Mouse (Mus musculus) brown adipose tissue, adult 24 weeks (tissue): ENCODE data around the gene Stpg4. TPM values are rescaled to one million over a fixed set of nuclear protein-coding genes. Genes with fewer than 3 reads are reported as not detected.

ENCODE experiments used
- H3K27ac ChIP-seq: fragments of 200-500 bp; replicated peaks from 2 replicates; pipeline ENCODE4 v1.5.1; 2012; ENCODE audit warnings: low read depth, mild to moderate bottlenecking, low read length
- H3K4me1 ChIP-seq: fragments of 200-500 bp; 2 replicates; pipeline ENCODE4 v1.6.1; 2012; ENCODE audit warnings: low read length, mixed read lengths; ENCODE audit not compliant: control insufficient read depth, insufficient read depth, insufficient read length
- H3K4me3 ChIP-seq: fragments of 200-500 bp; 2 replicates; pipeline ENCODE4 v1.5.1; 2012; ENCODE audit warnings: low read depth, mild to moderate bottlenecking, low read length, moderate library complexity; ENCODE audit not compliant: insufficient read depth
- polyA plus RNA-seq: library from polyadenylated mRNA; stranded (reverse); fragments of >200 nt; gene quantifications from 2 replicates; pipeline ENCODE4 v1.2.4, GENCODE M21; 2012; ENCODE audit not compliant: missing spikeins, insufficient read depth, insufficient read length

Stpg4 gene
- polyA plus RNA-seq, 1 experiment: not detected

DNA sequence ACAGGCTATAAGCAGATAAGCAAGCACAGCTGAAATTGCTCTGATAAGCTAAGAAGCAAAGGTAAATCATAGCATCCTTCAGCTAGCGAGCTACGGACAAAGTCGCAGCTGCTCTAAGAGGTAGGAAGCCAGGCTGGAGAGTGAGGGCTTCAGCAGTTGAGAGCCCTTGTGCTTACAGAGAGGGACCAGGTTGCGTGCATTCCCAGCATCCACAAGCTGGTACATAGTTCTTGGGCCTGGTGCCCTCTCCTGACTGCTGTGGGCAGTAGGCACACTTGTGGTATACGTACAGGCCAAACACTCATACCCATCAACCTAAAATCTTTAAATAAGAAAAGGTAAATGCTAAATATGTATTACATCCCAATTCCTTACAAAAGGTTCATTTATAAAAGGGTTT lies 5.2 kb upstream of the Stpg4 start:
- Histone ChIP-seq H3K4me1 (no peaks in the 10 kb centered on the region), H3K27ac (no peak overlapping the region)

DNA sequence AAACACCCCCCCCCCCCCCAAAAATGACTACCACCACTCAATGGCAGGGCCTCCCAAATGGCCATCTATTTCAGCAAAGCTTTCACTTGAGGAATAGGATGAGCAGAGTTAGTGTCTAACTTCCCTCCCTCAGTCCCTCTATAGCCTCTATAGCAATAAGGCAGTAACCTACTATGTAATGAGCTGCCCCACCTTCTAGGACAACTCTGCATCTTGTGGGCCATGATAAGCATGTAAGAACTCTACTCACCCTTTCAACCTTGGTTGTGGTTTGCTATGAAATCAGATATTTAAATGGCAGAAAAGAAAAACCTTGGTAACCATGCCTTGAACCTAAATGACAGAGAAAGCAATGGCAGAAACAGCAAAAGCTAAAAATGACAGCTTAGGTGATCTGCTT lies 4.8 kb upstream of the Stpg4 start:
- Histone ChIP-seq H3K4me1 (no peaks in the 10 kb centered on the region), H3K4me3 (no peak overlapping the region), H3K27ac (no peak overlapping the region)

More for the DNA sequence above, 5.2 kb upstream of the Stpg4 start:
- no peak overlapping the region for H3K4me3 ChIP-seq

DNA sequence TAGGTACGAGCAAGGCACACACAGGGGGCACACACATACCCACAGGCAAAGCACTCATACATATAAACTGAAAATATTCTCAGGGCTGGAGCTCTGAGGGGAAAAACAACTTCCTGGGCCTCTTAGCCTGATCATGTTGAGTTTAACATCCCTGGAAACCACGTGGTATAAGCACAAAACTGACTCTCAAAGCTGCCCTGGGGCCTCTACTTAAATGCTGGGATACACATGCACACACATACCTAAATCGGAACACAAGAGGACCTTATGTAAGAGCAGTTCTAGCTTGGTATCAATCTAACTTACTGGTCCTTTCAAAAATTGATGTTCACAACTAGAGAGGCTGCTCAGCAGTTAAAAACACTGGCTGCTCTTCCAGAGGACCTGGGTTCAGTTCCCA lies 1.9 kb upstream of the Stpg4 start:
- Histone ChIP-seq H3K4me3 (no peak overlapping the region), H3K27ac (no peak overlapping the region), H3K4me1 (no peaks in the 10 kb centered on the region)

DNA sequence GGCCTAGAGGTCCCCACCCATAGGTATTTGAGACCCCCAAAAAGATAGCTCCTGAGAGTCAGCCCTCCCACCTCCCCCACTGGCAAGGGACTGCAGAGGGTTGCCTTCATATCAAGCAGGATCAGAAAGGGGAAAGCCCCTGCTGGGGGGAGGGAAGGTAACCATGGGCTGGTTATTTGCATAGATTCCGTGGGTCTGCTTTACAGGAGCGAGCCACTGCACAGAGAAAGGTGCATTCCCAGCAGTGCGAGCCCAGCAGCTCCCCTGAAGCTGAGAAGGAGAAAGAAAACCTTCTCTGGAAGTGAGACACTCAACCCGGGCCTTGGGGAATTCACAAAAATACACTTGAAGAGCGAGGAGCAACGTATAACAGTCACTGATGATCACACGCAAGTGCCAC lies 9.5 kb downstream of the Stpg4 start:
- no peak overlapping the region for H3K27ac ChIP-seq
- H3K4me3 ChIP-seq: no peak overlapping the region
- no peaks in the 10 kb centered on the region for H3K4me1 ChIP-seq

DNA sequence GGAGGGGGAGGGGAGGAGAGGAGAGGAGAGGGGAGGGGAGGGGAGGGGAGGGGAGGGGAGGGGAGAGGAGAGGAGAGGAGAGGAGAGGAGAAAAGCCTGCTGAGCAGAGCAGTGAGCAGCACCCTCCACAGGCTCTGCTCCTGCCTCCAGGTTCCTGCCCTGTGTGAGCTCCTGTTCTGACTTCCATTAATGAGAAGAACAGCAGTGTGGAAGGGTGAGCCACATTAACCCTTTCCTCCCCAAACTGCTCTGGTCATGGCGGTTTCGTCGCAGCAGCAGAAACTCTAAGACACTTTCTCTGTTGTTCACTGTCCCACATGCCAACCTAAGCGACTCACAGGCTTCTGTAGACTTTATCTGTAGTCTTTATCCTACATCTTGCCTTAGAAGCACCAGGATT lies 20.9 kb downstream of the Stpg4 start:
- H3K27ac ChIP-seq: no peak overlapping the region
- H3K4me3 ChIP-seq: no peak overlapping the region
- H3K4me1 ChIP-seq: no peaks in the 10 kb centered on the region

DNA sequence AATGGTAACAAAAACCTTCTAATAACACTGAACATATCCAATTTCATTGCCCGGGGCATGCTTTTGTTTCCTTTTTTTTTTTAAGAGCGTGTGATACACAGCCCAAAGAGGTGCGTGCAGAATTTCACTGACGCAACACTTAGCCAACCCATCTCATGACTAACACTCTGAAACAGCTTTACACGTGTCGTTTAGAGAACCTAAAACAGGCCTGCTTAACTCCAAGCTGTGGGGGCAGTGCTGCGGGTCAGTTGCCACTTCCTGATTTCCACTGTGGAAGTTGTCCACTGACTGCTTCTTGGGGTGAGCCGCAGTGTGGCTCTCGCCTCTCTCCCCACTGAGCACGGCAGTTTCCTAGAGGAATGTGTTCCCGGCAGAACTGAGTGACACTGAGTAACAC lies 22.0 kb downstream of the Stpg4 start:
- Histone ChIP-seq H3K4me1 (no peaks in the 10 kb centered on the region), H3K4me3 (no peak overlapping the region), H3K27ac (no peak overlapping the region; the same call in 1 of the 2 replicates)

DNA sequence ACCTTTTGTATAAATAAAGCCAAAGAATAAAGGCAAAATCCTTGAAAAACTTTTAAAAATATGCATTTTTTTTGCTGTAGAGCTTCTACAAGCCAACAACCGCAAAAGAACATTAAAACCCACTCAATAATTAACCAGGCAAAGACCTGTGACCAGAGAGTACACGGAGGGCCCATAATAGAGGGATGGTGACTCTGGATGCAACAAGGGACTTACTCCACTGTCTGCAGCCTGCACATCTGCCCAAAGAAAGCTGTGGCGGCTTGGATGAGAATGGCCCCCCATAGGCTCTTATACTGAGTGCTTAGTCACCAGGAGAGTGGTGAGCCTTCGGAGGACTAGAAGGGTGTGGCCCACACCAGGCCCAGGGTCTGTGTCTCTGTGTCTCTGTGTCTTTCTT lies 24.1 kb downstream of the Stpg4 start:
- no peak overlapping the region for H3K4me3 ChIP-seq
- no peak overlapping the region for H3K27ac ChIP-seq
- no peaks in the 10 kb centered on the region for H3K4me1 ChIP-seq

DNA sequence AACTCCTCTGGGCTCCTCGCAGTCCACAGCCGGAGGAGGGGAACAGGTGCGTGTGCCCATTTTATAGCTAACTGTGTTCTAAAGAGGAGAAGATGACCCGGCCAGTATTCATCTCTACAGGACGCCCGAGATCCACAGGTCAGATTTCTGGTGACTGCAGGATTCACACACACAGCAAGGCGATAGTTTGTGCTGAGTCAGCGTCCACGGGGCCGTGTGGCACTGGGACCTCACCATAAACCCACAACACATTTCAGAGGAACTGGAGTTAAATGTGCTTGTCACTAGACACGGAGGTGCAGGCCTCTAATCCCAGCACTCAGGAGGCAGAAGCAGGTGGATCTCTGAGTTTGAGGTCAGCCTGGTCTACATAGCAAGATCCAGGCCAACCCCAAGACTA lies 25.1 kb downstream of the Stpg4 start:
- Histone ChIP-seq H3K4me1 (no peaks in the 10 kb centered on the region), H3K4me3 (no peak overlapping the region), H3K27ac (no peak overlapping the region)

DNA sequence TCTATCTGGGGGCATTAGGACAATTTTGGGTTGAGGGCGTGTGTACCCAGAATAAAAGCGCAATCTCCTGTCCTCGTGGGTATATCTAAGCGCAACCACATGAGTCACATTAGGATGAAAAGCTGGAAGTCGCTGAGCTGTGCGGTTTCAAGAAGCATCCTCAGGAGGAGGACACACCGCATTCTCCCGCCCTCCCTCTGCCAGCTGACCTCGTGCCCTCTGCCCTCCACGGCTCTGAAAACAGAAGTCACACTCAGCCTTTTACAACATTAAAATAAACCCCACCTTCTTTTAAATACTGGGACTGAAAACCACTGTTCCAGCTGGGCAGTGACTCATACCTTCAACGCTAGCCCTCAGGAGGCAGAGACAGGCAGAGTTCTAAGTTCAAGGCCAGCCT lies 30.5 kb downstream of the Stpg4 start:
- 0 out of 2 replicates have a peak, but pooled peaks cover 5% of the 10 kb centered on the region for H3K4me1 ChIP-seq
- H3K4me3 ChIP-seq: no peak overlapping the region
- H3K27ac ChIP-seq: 0 out of 2 replicates have a peak overlapping the region, but pooled peaks have one; percentile 0

DNA sequence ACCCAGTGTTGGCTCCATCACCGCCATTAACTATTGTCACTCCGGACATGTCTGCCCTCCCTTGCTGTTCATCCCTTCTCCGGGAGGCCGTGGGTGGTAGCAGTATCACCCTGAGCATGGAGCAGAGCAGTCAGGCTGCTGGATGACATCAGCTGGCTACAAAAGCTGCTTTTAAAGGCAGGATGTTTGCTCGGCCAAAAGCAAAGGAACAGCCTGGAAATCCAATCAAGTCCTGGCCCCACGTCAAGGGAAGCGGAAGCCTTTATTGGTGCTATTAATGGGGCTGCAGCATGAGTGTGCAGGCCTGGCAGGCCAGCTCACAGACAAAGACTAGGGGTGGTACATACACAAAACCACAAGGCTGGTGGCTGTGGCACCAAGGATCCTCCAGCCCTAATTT lies 36.3 kb downstream of the Stpg4 start:
- H3K4me1 ChIP-seq: peaks cover 11% of the 10 kb centered on the region
- H3K4me3 ChIP-seq: no peak overlapping the region
- peak overlapping the region; percentile 81 for H3K27ac ChIP-seq

DNA sequence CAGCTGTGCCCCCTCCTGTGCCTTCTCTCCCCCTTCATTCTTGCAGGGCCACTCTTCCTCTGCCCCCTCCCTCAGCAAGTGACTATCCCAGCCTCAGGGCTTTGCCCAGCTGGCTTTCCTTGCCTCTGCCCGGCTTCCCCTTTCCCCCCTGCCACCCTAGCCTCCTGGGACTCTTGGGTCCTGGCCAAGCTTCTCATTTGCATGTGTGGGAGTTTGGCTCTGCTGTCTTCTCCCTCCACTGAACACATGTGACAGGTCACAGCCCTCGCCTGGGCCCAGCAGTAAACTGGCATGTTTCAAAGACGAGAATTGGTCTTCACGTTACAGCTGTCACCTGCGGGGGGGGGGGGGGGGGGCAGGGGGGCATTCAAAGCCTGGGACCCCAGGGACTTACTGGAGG lies 40.5 kb downstream of the Stpg4 start:
- no peak overlapping the region for H3K27ac ChIP-seq
- no peak overlapping the region for H3K4me3 ChIP-seq
- H3K4me1 ChIP-seq: peaks cover 12% of the 10 kb centered on the region

DNA sequence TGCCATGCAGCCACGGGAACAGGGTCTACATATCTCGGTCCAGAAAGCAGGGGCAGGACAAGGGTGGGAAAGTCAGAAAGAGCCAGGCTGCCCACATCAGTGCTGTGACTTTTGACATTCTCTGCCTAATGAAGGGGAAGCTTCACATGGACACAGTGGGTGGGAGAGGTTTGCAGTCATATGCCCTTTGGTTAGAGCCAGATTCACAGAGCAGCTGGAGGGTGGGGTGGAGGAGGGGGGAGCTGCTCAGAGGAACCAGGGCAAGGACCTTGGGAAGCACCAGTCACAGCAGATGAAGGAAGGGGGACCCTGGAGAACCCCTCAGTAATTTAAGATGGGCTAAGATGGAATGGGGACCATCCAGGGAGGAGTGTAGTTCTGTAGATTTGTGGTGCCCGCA lies 41.7 kb downstream of the Stpg4 start:
- peaks cover 12% of the 10 kb centered on the region for H3K4me1 ChIP-seq
- H3K27ac ChIP-seq: 0 out of 2 replicates have a peak overlapping the region, but pooled peaks have one; percentile 15
- no peak overlapping the region for H3K4me3 ChIP-seq

DNA sequence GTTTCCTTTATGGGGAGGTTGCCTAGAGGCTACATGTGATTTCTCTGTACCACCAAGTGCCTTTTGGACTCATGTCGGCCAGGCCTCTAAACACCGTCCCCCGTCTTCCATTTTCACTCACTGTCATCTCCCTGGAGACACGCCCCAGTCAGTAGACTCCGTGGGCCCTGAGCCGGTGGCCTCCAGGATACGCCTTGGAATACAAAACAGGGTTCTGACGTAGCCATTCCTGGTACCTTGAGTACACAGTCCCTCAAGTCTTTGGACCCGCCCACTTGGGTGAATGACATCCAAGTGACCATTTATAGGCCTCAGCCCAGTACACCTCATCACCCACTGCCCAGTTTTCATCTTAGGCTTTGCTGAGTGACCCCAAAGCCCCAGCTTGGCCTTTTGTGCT lies 46.9 kb downstream of the Stpg4 start:
- Histone ChIP-seq H3K4me1 (peaks cover 23% of the 10 kb centered on the region), H3K27ac (no peak overlapping the region), H3K4me3 (no peak overlapping the region)

DNA sequence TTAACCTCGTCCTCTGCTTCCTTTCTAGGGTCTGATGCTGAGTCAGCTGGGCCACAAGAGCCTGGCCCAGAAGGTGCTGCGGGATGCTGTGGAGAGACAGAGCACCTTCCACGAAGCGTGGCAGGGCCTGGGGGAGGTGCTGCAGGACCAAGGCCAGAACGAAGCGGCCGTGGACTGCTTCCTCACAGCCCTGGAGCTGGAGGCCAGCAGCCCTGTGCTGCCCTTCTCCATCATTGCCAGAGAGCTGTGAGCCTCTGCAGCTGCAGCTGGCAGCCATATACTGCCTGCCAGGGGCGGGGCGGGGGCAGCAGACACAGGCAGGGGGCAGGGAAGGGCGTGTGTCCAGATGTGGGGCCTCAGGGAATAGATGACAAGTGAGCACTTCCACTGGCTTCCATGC lies 47.7 kb downstream of the Stpg4 start:
- H3K4me3 ChIP-seq: no peak overlapping the region
- peak overlapping the region; percentile 11; the same call in 1 of the 2 replicates for H3K27ac ChIP-seq
- peaks cover 21% of the 10 kb centered on the region for H3K4me1 ChIP-seq

DNA sequence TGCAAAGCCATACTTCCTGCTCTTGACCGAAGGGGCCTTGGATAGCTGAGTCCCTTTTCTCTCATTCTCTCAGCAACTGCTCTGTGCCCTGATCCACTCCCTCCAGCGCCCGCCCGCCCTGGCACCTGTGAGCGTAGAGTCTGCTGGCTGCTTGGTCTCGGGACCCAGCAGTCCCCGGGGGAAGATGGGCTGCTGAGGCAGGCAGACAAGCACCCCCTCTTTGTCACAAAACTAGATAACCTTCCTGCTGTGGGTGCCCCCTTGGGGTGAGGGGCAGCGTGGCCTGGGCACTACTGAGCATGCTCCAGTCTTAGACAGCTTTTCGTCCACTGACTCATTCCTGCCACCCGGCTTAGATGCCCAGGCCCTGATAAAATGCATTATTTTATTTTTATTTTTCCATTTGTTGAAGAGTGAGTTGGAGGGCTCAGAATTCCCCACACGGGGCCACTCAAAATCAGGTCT lies 48.3 kb downstream of the Stpg4 start:
- H3K4me1 ChIP-seq: peaks cover 21% of the 10 kb centered on the region
- H3K27ac ChIP-seq: peak overlapping the region; percentile 72
- no peak overlapping the region for H3K4me3 ChIP-seq

DNA sequence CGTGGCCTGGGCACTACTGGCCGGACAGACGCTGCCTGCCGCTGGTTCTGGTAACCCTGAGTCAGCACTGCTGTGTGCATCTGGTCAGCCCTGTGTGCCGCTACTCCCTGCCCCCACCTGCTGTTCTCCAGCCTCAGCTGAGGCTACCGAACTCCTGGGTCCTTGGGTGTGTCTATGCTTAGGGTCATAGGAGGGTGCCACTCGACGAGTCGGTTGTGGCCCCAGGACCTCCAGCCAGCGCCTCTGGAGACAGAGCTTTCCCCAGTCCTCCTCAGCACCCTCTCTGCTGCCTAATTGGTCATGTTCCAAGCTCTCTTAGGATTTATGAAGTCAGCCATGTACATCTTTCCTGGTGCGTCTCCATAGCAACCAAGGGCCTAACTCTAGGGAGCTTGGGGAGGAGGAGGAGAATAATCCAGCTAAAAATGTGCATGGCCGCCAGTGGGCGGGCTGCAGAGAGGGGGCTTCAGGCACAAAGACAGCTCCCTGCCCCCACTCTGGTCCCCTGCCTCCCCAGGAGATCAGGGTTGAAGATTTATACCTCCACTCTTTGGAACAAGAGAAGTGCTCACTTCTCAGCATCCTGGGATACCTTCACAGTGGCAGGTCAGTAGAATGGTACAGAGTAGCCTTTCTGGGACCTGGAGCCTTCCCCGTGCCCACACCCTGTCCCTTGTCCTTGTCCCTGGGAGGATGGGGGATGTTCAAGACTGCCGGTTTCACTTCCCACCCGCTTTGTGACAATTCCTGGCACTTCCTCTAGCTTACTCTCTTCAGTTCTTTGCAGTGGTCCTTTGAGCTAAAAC lies 49.0 kb downstream of the Stpg4 start:
- Histone ChIP-seq H3K4me1 (peaks cover 21% of the 10 kb centered on the region), H3K27ac (peak overlapping the region; percentile 73), H3K4me3 (no peak overlapping the region)
